In the genomic region with DNA sequence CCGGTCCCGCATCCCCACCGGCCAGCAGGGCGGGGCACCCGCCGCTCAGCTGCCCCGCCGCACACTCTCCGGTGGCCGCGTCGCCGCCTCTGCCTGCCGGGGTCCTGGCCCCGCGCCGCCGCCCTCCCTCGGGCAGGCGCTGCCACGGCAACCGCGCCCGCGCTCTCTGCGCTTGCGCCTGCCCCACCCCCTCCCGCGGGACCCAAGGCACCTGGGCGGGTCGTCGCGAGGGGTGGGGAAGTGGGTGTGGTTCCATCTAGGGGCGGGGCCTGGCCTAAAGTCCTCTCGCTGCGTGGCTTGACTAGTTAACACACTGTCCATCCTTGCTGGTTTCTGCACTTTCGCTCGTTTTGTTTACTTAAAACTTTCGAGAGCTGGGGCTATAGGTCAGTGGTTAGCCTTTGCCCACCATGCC, we compare ENCODE assay signal across 8 mouse cellular contexts. TPM values are rescaled to one million over a fixed set of nuclear protein-coding genes. Genes with fewer than 3 reads are reported as not detected.
A peak's percentile ranks its signal among the peaks of the same experiment; 100 is the strongest.
DNase-seq lines count a peak whose midpoint lies in the region; ATAC-seq and TF ChIP-seq lines count a peak whose summit lies in the region.

A gene (minus strand): TSS at position 163 of the 415 bp plus-strand sequence.

- peak within 1 kb of the TSS; percentile 69 for H3K4me2 ChIP-seq in hindbrain, embryonic 11.5 days (replicated peaks; ENCODE audit: low read depth, low read length)
- H3K4me2 ChIP-seq in lung, postnatal 0 days (replicated peaks; ENCODE audit: low read depth, low read length), result peak within 1 kb of the TSS; percentile 82

- peak; percentile 90 for ATAC-seq in Patski
- peak; percentile 93 for ATAC-seq in hindbrain, embryonic 11.5 days (ENCODE audit: low FRiP score)
- peak; percentile 98 for ATAC-seq in lung, postnatal 0 days

- peak within 1 kb of the TSS; percentile 49 for H3K4me3 ChIP-seq in hindbrain, embryonic 11.5 days (ENCODE audit: low read depth, low read length)
- peak within 1 kb of the TSS; percentile 74 for H3K4me3 ChIP-seq in lung, postnatal 0 days (ENCODE audit: low read depth, low read length)

- no peaks in the 10 kb centered on the region for H3K27me3 ChIP-seq in Patski
- no peaks in the 10 kb centered on the region for H3K27me3 ChIP-seq in hindbrain, embryonic 11.5 days (ENCODE audit: control insufficient read depth, insufficient read depth, low read length)
- no peaks in the 10 kb centered on the region for H3K27me3 ChIP-seq in lung, postnatal 0 days (replicated peaks; ENCODE audit: insufficient read depth, low read length)

- POLR2A ChIA-PET in Patski (lab: Charles Lee), result interaction anchor here (0.7 to 1.3 kb wide), 4 partner anchors 8 to 38 kb away, joined by 3 to 7 read pairs (median 4); no protein-coding TSS in a partner anchor

- no peaks in the 10 kb centered on the region for H3K4me1 ChIP-seq in hindbrain, embryonic 11.5 days (replicated peaks; ENCODE audit: control insufficient read depth, insufficient read depth, low read length)
- H3K4me1 ChIP-seq in lung, postnatal 0 days (ENCODE audit: insufficient read depth, low read depth, low read length), result peaks cover 3% of the 10 kb centered on the region; the same call in 1 of the 2 replicates

- TF ChIP-seq EP300 in lung, postnatal 0 days (IDR thresholded peaks at IDR 0.05), result no peak

- CTCF ChIA-PET in Patski (lab: Charles Lee), result interaction anchor here (1.5 kb wide), 1 partner anchor 10 kb away, joined by 6 read pairs; no protein-coding TSS in a partner anchor

- no peak for DNase-seq in Patski (ENCODE audit: low read depth, low spot score)
- peak; percentile 88 to 94 for DNase-seq in cerebellum, postnatal 10 days
- peak; percentile 85 to 89 for DNase-seq in frontal cortex, postnatal 10 days (ENCODE audit: low spot score in 2 of 2)
- DNase-seq in hindbrain, embryonic 11.5 days (ENCODE audit: low spot score), result peak; percentile 92
- DNase-seq in layer of hippocampus, postnatal 10 days (ENCODE audit: low spot score in 2 of 2), result peak; percentile 88 to 95
- peak; percentile 93 for DNase-seq in lung, postnatal 0 days (ENCODE audit: low spot score)
- DNase-seq in ovary, postnatal 10 days (ENCODE audit: low spot score), result peak; percentile 79
- DNase-seq in thymus, postnatal 0 days (ENCODE audit: low spot score), result peak; percentile 91

- H3K9me3 ChIP-seq in hindbrain, embryonic 11.5 days (ENCODE audit: control insufficient read depth, low read length), result no peaks in the 10 kb centered on the region
- no peaks in the 10 kb centered on the region for H3K9me3 ChIP-seq in lung, postnatal 0 days (ENCODE audit: low read length)

- H3K27ac ChIP-seq in hindbrain, embryonic 11.5 days (ENCODE audit: low read depth, low read length), result no peak within 1 kb of the TSS
- H3K27ac ChIP-seq in lung, postnatal 0 days (ENCODE audit: low read length), result peak within 1 kb of the TSS; percentile 26; the same call in 1 of the 2 replicates

- no peak for TF ChIP-seq CTCF in Patski (IDR thresholded peaks at IDR 0.05)
- 0 out of 2 replicates have a peak, but pooled peaks have one; percentile 1 for TF ChIP-seq CTCF in lung, postnatal 0 days (IDR thresholded peaks at IDR 0.05)

- peak within 1 kb of the TSS; percentile 67 for H3K9ac ChIP-seq in hindbrain, embryonic 11.5 days (ENCODE audit: low read depth, low read length)
- peak within 1 kb of the TSS; percentile 50 for H3K9ac ChIP-seq in lung, postnatal 0 days (replicated peaks; ENCODE audit: low read depth)

- in situ Hi-C loops in Patski (cut with MboI; ENCODE audit: low pct_unique_long_range_greater_than_20kb), result loop anchor here (25.0 kb wide), 1 partner anchor 1396 kb away; no protein-coding TSS in a partner anchor

- H3K36me3 ChIP-seq in hindbrain, embryonic 11.5 days (ENCODE audit: control insufficient read depth, insufficient read depth, low read length), result no peaks in the 10 kb centered on the region
- no peaks in the 10 kb centered on the region for H3K36me3 ChIP-seq in lung, postnatal 0 days (ENCODE audit: insufficient read depth, low read length)

- under 1% methylated on average over 38 of the region's 39 CpGs for WGBS in hindbrain, embryonic 11.5 days
- under 1% methylated on average over 34 of the region's 39 CpGs for WGBS in lung, postnatal 0 days

RNA-seq across cellular contexts. Expression of the gene that starts here (rescaled TPM):
- polyA plus RNA-seq in Patski (2021), result 62.1 TPM
- 25.1 and 31.0 TPM in 2 replicates for polyA plus RNA-seq in hindbrain, embryonic 11.5 days (2014; fragmentation: Nextera tagmentation; extraction: Ambion mirVana)
- total RNA-seq in layer of hippocampus, postnatal 10 days (2021), result 10 to 100 TPM; 31.9 to 33.2 TPM
- polyA plus RNA-seq in lung, postnatal 0 days (2015; fragmentation: Nextera tagmentation; extraction: Ambion mirVana), result 15.1 and 18.2 TPM in 2 replicates
- 12.6 and 13.7 TPM in 2 replicates for polyA plus RNA-seq in thymus, postnatal 0 days (2015; fragmentation: Nextera tagmentation; extraction: Ambion mirVana)
